Mouse (Mus musculus) G1E (cell line): ENCODE measurements around the gene Hps5.

Experiments
- CTCF ChIP-seq: IDR thresholded peaks from 2 replicates; pipeline ENCODE4 v1.5.1; 2012; ENCODE audit warnings: low read depth, low read length, inconsistent platforms, mixed read lengths
- GATA1 ChIP-seq: IDR thresholded peaks from 2 replicates; pipeline ENCODE4 v1.6.1; 2012; ENCODE audit warnings: borderline replicate concordance, low read length, inconsistent platforms, mixed read lengths
- TAL1 ChIP-seq: conservative IDR thresholded peaks from 2 replicates; pipeline ENCODE4 v1.6.1; 2012; ENCODE audit warnings: low read depth, low read length, inconsistent platforms, mixed read lengths

GRCm38 (mm10) chr7:46732458-46732857 lies 63.4 kb downstream of the Hps5 start, which contains the start of gene Saa4:
- no peak for TF ChIP-seq CTCF
- no peak for TF ChIP-seq TAL1
- TF ChIP-seq GATA1, result no peak
